Mouse (Mus musculus) megakaryocyte, embryonic 14.5 days (primary cell): ENCODE data around the gene Cd151.

Source experiments
- FLI1 ChIP-seq: IDR thresholded peaks from 2 replicates; pipeline ENCODE4 v1.6.1; 2012; ENCODE audit warnings: low read length, inconsistent platforms, mixed read lengths
- GATA1 ChIP-seq: IDR thresholded peaks from 3 replicates; pipeline ENCODE4 v1.6.1; 2012; ENCODE audit warnings: mixed read lengths, low read length, inconsistent platforms, borderline replicate concordance

GRCm38 (mm10) chr7:141463824-141464602 is 3.2 kb upstream of the Cd151 start:
- TF ChIP-seq GATA1: no peak
- no peak for TF ChIP-seq FLI1
